Mouse (Mus musculus): Measurements from ENCODE around the gene Cryba4.

DNA sequence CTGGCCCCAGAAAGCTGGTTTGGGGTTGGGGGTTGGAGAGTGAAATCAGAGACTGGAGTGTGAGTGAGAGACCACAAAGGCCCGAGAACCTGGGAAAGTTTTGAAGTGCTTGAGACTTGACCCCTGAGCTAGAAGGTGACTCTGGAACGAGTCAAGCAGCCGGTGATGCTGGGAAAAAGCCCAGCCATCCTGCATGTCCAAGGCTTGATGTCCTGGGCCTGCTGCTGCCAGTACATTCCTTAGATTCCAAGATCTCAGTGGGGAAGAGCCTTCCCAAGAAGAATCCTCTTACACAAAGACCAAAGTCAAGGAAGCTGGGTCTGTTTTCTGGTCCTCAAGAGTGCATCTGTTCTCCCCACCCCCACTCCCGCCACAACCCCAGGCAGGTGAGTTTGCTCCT is 44.0 kb downstream of the Cryba4 start:
- TF ChIP-seq CTCF (IDR thresholded peaks at IDR 0.05; ENCODE audit: insufficient read depth, low read length) (no peak), POLR2A (IDR thresholded peaks at IDR 0.05; ENCODE audit: borderline replicate concordance, extremely low read depth, low read depth, low read length) (no peak)

Measured in lung, adult 2 months (tissue).